Mouse (Mus musculus) ovary, postnatal 14 days (tissue): ENCODE results near the gene 4921524J17Rik.

ENCODE experiments used
- DNase-seq: peaks from one replicate; pipeline ENCODE4 v3.0.0; 2022; ENCODE audit warnings: low spot score

The 4921524J17Rik gene

GRCm38 (mm10) chr8:85380123-85380823 is 52.4 kb downstream of the 4921524J17Rik start:
- no peak for DNase-seq

GRCm38 (mm10) chr8:85379142-85379781 is 53.4 kb downstream of the 4921524J17Rik start:
- peak; percentile 43 for DNase-seq

DNA sequence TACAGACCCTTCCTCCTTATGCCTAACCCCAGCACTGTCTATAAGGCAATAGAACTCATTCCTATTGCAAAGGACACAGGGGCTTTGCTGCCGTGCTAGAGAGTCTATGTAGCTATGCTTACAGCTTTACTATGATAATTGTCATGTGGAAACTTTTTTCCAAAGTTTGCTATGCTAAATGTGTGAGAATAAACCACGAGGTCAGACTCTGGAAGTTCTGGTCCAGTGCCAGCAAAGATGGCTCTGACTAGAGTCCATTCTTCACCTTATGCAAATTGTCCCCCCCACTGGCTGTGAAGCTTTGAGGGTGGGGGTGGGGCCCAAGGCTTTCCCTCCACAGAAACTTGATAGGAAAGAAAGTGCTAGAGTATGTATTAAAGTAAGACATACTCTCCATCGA is 56.1 kb downstream of the 4921524J17Rik start:
- DNase-seq = no peak

- no peak for DNase-seq
These were observed 58.3 kb downstream of the 4921524J17Rik start for GRCm38 (mm10) chr8:85374286-85374685.

GRCm38 (mm10) chr8:85373435-85374039 is 59.1 kb downstream of the 4921524J17Rik start:
- no peak for DNase-seq

DNA sequence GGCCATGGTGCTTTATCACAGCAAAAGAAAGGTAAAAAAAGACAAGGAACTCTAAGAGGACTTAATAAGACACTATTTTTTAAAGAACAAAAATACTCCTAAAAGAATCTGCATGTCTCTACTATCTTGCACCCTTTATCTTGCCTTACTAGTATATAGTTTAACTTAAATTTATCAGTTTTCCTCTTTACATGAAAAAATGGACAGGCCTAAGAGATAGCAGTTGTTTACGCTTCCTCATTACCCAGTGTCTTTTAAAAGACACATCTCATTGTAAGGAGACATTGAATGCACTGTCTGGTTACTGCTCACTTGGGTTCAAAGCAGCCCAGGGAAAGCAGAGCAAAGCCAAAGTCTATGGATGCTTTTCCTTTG is 60.2 kb downstream of the 4921524J17Rik start:
- DNase-seq = no peak

DNA sequence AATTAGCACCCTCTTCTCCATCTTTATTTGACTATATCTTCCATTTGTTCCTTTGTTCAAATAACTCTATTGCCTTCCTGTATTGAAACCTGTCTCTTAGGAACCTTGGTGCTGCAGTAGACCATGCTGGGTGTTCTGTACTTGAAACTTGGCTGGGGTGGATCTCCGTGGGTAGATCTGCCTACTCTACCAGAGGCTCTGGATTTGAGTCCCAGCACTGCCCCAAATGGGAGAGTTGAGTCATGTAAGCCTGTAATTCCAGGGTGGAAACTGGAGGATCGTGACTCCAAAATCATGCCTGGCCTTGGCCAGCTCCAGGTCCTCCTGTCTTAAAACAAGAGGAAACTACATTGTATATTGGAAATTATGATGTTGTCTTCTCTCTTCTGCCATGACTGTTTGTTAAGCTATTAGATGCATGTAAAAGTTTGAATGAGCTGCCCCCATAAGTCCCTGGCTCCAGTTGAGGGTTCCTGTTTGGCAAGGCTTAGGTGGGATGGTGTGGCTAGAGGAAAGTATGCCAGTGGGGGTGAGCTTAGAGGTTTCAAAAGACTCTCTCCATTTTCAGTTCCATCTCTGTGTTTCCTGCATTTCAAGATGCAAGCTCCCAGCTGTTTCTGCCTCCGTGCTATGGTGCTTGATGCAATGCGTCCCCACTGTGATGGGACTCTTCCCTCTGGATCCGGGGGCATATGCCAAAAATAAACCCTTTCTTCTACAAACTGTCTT is 60.7 kb downstream of the 4921524J17Rik start:
- DNase-seq = no peak

- DNase-seq = no peak
These were observed 67.5 kb downstream of the 4921524J17Rik start for GRCm38 (mm10) chr8:85365176-85365575.

DNA sequence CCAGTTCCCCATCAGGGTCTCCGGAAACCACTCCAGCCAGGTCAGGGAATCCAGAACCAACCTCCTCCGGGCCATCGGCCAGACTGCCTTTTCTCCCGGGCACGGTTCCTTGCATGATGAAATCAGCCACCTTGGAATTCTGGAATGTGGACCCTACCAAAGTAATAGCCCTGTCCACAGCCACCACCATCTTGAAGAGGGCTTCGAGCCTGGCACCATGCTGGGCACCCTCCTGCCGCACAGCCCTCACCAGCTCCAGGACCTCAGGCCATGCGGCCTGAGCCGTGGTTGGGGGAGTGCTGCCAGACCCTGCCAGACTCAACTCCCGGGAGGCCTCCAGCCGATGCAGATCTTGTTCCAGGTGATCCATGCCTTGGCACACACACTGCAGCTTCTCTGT is 68.0 kb downstream of the 4921524J17Rik start:
- DNase-seq = no peak

- no peak for DNase-seq
These were observed 69.2 kb downstream of the 4921524J17Rik start for GRCm38 (mm10) chr8:85363406-85363805.

DNA sequence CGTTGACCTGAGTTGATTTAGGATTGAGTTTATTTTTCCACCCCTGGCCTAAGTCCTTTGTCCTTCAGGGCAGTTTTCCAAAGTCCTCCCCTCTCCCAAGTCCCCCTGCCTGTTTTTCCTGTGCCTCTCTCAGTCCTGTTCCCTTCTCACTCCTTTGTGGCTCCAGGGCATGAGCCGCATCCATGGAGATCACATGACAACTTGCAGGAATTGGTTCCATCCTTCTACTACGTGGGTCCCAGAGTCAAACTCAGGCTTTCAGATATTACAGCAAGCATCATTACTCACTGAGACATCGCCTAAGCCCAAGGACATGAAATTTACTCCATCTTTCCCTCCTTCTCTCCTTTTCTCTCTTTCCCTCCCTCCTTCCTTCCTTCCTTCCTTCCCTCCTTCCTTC is 70.4 kb downstream of the 4921524J17Rik start:
- no peak for DNase-seq
